Mouse (Mus musculus) forebrain, embryonic 11.5 days (tissue): Measurements from ENCODE around the gene Phf21b. TPM values are rescaled to one million over a fixed set of nuclear protein-coding genes. Genes with fewer than 3 reads are reported as not detected.

Source experiments
- ATAC-seq: fragments of 200-750 bp; cut with Nextera tagmentation; replicated peaks from 2 replicates; pipeline ENCODE4 v1.8.0; 2017; ENCODE audit warnings: moderate TSS enrichment; ENCODE audit not compliant: low FRiP score
- DNase-seq: peaks from one replicate; pipeline ENCODE4 v3.0.0-alpha.2; 2017; ENCODE audit warnings: low spot score
- H3K27ac ChIP-seq: fragments of 300-500 bp; sonication (generic); 2 replicates; pipeline ENCODE4 v1.5.1; 2014; ENCODE audit warnings: low read depth, low read length
- H3K27me3 ChIP-seq: fragments of 300-500 bp; sonication (generic); 2 replicates; pipeline ENCODE4 v1.6.1; 2014; ENCODE audit warnings: mild to moderate bottlenecking, low read length, mixed read lengths; ENCODE audit not compliant: control insufficient read depth, insufficient read depth
- H3K36me3 ChIP-seq: fragments of 300-500 bp; sonication (generic); 2 replicates; pipeline ENCODE4 v1.6.1; 2014; ENCODE audit warnings: mild to moderate bottlenecking, low read length, moderate library complexity, mixed read lengths; ENCODE audit not compliant: control insufficient read depth, insufficient read depth
- H3K4me1 ChIP-seq: fragments of 300-500 bp; sonication (generic); replicated peaks from 2 replicates; pipeline ENCODE4 v1.6.1; 2014; ENCODE audit warnings: low read length, mixed read lengths; ENCODE audit not compliant: control insufficient read depth, insufficient read depth
- H3K4me2 ChIP-seq: fragments of 300-500 bp; sonication (generic); 2 replicates; pipeline ENCODE4 v1.6.1; 2014; ENCODE audit warnings: low read depth, mild to moderate bottlenecking, low read length, moderate library complexity, mixed read lengths; ENCODE audit not compliant: severe bottlenecking
- H3K4me3 ChIP-seq: fragments of 300-500 bp; sonication (generic); 2 replicates; pipeline ENCODE4 v1.5.1; 2014; ENCODE audit warnings: low read depth, low read length
- H3K9ac ChIP-seq: fragments of 300-500 bp; sonication (generic); 2 replicates; pipeline ENCODE4 v1.6.1; 2014; ENCODE audit warnings: low read length
- H3K9me3 ChIP-seq: fragments of 300-500 bp; sonication (generic); 2 replicates; pipeline ENCODE4 v1.6.1; 2016; ENCODE audit warnings: low read length, mixed read lengths; ENCODE audit not compliant: control insufficient read depth
- WGBS: fragments of 180-500 bp; shearing (Covaris S2); extraction: QIAGEN DNeasy Blood & Tissue Kit; methylation state at CpG from one replicate; pipeline ENCODE4 v1.1.7; 2014; 5-methylcytosine and 5-hydroxymethylcytosine counted together
- polyA plus RNA-seq: library from polyadenylated mRNA; unstranded; fragments of >200 nt; fragmentation: Nextera tagmentation; extraction: Ambion mirVana; gene quantifications from 2 replicates; pipeline ENCODE4 v1.2.1, GENCODE M21; 2014

The Phf21b gene
- polyA plus RNA-seq, 1 experiment from 2014 or later, result 26.6 TPM

GRCm38 (mm10) chr15:84853261-84854137 lies 2.4 kb downstream of the Phf21b start:
- Histone ChIP-seq H3K4me3 (peak overlapping the region; percentile 63), H3K27ac (peak overlapping the region; percentile 97), H3K4me1 (peaks cover 17% of the 10 kb centered on the region), H3K27me3 (no peaks in the 10 kb centered on the region), H3K36me3 (no peaks in the 10 kb centered on the region), H3K4me2 (peak overlapping the region; percentile 78), H3K9ac (peak overlapping the region; percentile 80), H3K9me3 (no peaks in the 10 kb centered on the region)
- peak; percentile 69 for ATAC-seq
- peak; percentile 97 for DNase-seq
- under 1% methylated on average over 65 of the region's 84 CpGs for WGBS

- Histone ChIP-seq H3K4me2 (peak overlapping the region; percentile 78), H3K36me3 (no peaks in the 10 kb centered on the region), H3K4me3 (peak overlapping the region; percentile 63), H3K4me1 (peaks cover 24% of the 10 kb centered on the region), H3K9me3 (no peaks in the 10 kb centered on the region), H3K27ac (peak overlapping the region; percentile 97), H3K27me3 (no peaks in the 10 kb centered on the region), H3K9ac (peak overlapping the region; percentile 80)
- DNase-seq (peak; percentile 66), ATAC-seq (no peak)
- 5% methylated on average over 10 of the region's 10 CpGs for WGBS
These were observed 3.3 kb downstream of the Phf21b start for GRCm38 (mm10) chr15:84852457-84853070.

GRCm38 (mm10) chr15:84850321-84850720 lies 5.5 kb downstream of the Phf21b start:
- H3K4me2 ChIP-seq, result no peak overlapping the region
- H3K9ac ChIP-seq, result no peak overlapping the region
- no peak overlapping the region for H3K4me3 ChIP-seq
- ATAC-seq (no peak), DNase-seq (no peak)
- no peak overlapping the region for H3K27ac ChIP-seq
- no peaks in the 10 kb centered on the region for H3K27me3 ChIP-seq
- WGBS, result 94% methylated on average over 1 of the region's 1 CpGs
- no peaks in the 10 kb centered on the region for H3K9me3 ChIP-seq
- peaks cover 25% of the 10 kb centered on the region for H3K4me1 ChIP-seq
- no peaks in the 10 kb centered on the region for H3K36me3 ChIP-seq

- WGBS, result 70% methylated on average over 3 of the region's 3 CpGs
- DNase-seq, result no peak
- Histone ChIP-seq H3K9me3 (no peaks in the 10 kb centered on the region), H3K9ac (no peak overlapping the region), H3K27me3 (no peaks in the 10 kb centered on the region), H3K4me3 (no peak overlapping the region), H3K4me1 (peaks cover 38% of the 10 kb centered on the region), H3K36me3 (no peaks in the 10 kb centered on the region), H3K4me2 (no peak overlapping the region), H3K27ac (no peak overlapping the region)
- ATAC-seq, result no peak
These were observed 9.6 kb downstream of the Phf21b start for GRCm38 (mm10) chr15:84846216-84846615.

GRCm38 (mm10) chr15:84844831-84845230 lies 11.0 kb downstream of the Phf21b start:
- DNase-seq, result no peak
- Histone ChIP-seq H3K4me3 (no peak overlapping the region), H3K36me3 (no peaks in the 10 kb centered on the region), H3K27me3 (no peaks in the 10 kb centered on the region), H3K9me3 (no peaks in the 10 kb centered on the region), H3K9ac (no peak overlapping the region), H3K4me1 (peaks cover 31% of the 10 kb centered on the region), H3K4me2 (no peak overlapping the region), H3K27ac (no peak overlapping the region)
- 89% methylated on average over 4 of the region's 4 CpGs for WGBS
- ATAC-seq, result no peak

GRCm38 (mm10) chr15:84843034-84843433 lies 12.8 kb downstream of the Phf21b start:
- peaks cover 26% of the 10 kb centered on the region for H3K4me1 ChIP-seq

GRCm38 (mm10) chr15:84841925-84842821 lies 13.7 kb downstream of the Phf21b start:
- peak overlapping the region; percentile 8; the same call in 1 of the 2 replicates for H3K9ac ChIP-seq
- peak; percentile 69 for DNase-seq
- WGBS, result 31% methylated on average over 19 of the region's 19 CpGs

More at GRCm38 (mm10) chr15:84843034-84843433, 12.8 kb downstream of the Phf21b start:
- Histone ChIP-seq H3K27me3 (no peaks in the 10 kb centered on the region), H3K36me3 (no peaks in the 10 kb centered on the region; the same call in 1 of the 2 replicates), H3K27ac (no peak overlapping the region; the same call in 1 of the 2 replicates), H3K9me3 (no peaks in the 10 kb centered on the region), H3K9ac (no peak overlapping the region), H3K4me3 (no peak overlapping the region), H3K4me2 (peak overlapping the region; percentile 24; the same call in 1 of the 2 replicates)
- DNase-seq, result no peak
- ATAC-seq, result no peak
- 79% methylated on average over 10 of the region's 10 CpGs for WGBS

GRCm38 (mm10) chr15:84840560-84840959 lies 15.3 kb downstream of the Phf21b start:
- ATAC-seq (no peak), DNase-seq (no peak)
- WGBS, result 85% methylated on average over 3 of the region's 3 CpGs
- H3K27me3 ChIP-seq, result no peaks in the 10 kb centered on the region
- H3K27ac ChIP-seq, result no peak overlapping the region
- H3K4me3 ChIP-seq, result no peak overlapping the region
- peaks cover 22% of the 10 kb centered on the region for H3K4me1 ChIP-seq
- no peak overlapping the region for H3K4me2 ChIP-seq
- H3K36me3 ChIP-seq, result no peaks in the 10 kb centered on the region; the same call in 1 of the 2 replicates
- H3K9me3 ChIP-seq, result no peaks in the 10 kb centered on the region
- H3K9ac ChIP-seq, result no peak overlapping the region

More at GRCm38 (mm10) chr15:84841925-84842821, 13.7 kb downstream of the Phf21b start:
- Histone ChIP-seq H3K9me3 (no peaks in the 10 kb centered on the region), H3K4me3 (no peak overlapping the region), H3K27me3 (no peaks in the 10 kb centered on the region), H3K4me2 (0 out of 2 replicates have a peak overlapping the region, but pooled peaks have one; percentile 24), H3K36me3 (no peaks in the 10 kb centered on the region; the same call in 1 of the 2 replicates), H3K4me1 (peaks cover 24% of the 10 kb centered on the region), H3K27ac (peak overlapping the region; percentile 43)
- peak; percentile 66; the same call in 1 of the 2 replicates for ATAC-seq
